Mouse (Mus musculus) lung, embryonic 14.5 days (tissue): ENCODE measurements around the gene Smg6. TPM values are rescaled to one million over a fixed set of nuclear protein-coding genes. Genes with fewer than 3 reads are reported as not detected.

Experiments
- ATAC-seq: fragments of 200-750 bp; cut with Nextera tagmentation; 2 replicates; pipeline ENCODE4 v1.8.0; 2017; ENCODE audit warnings: mild to moderate bottlenecking, moderate TSS enrichment, moderate library complexity; ENCODE audit not compliant: insufficient read depth
- DNase-seq: peaks from one replicate; pipeline ENCODE4 v3.0.0-alpha.2; 2015
- H3K27ac ChIP-seq: fragments of 300-500 bp; sonication (generic); 2 replicates; pipeline ENCODE4 v1.5.1; 2014; ENCODE audit warnings: low read depth, mild to moderate bottlenecking, moderate library complexity
- H3K27me3 ChIP-seq: fragments of 300-500 bp; sonication (generic); 2 replicates; pipeline ENCODE4 v1.6.1; 2014; ENCODE audit warnings: low read length, control low read depth; ENCODE audit not compliant: insufficient read depth
- H3K36me3 ChIP-seq: fragments of 300-500 bp; sonication (generic); 2 replicates; pipeline ENCODE4 v1.6.1; 2014; ENCODE audit warnings: control low read depth; ENCODE audit not compliant: insufficient read depth
- H3K4me1 ChIP-seq: fragments of 300-500 bp; sonication (generic); 2 replicates; pipeline ENCODE4 v1.6.1; 2014; ENCODE audit warnings: antibody characterized with exemption, control low read depth; ENCODE audit not compliant: insufficient read depth
- H3K4me2 ChIP-seq: fragments of 300-500 bp; sonication (generic); 2 replicates; pipeline ENCODE4 v1.6.1; 2014; ENCODE audit warnings: mild to moderate bottlenecking
- H3K4me3 ChIP-seq: fragments of 300-500 bp; sonication (generic); 2 replicates; pipeline ENCODE4 v1.5.1; 2014; ENCODE audit warnings: low read depth, low read length
- H3K9ac ChIP-seq: fragments of 300-500 bp; sonication (generic); 2 replicates; pipeline ENCODE4 v1.6.1; 2014
- H3K9me3 ChIP-seq: fragments of 300-500 bp; sonication (generic); 2 replicates; pipeline ENCODE4 v1.6.1; 2016; ENCODE audit warnings: low read depth, low read length, control low read depth
- CTCF ChIP-seq: IDR thresholded peaks from 2 replicates; pipeline ENCODE4 v1.5.1; 2016; ENCODE audit warnings: antibody characterized with exemption, low read depth
- WGBS: fragments of 180-500 bp; shearing (Covaris S2); extraction: QIAGEN DNeasy Blood & Tissue Kit; methylation state at CpG from one replicate; pipeline ENCODE4 v1.1.7; 2014; 5-methylcytosine and 5-hydroxymethylcytosine counted together
- polyA plus RNA-seq: library from polyadenylated mRNA; unstranded; fragments of >200 nt; fragmentation: Nextera tagmentation; extraction: Ambion mirVana; gene quantifications from 2 replicates; pipeline ENCODE4 v1.2.1, GENCODE M21; 2014

The Smg6 gene
- polyA plus RNA-seq, 1 experiment from 2014 or later: 16.4 TPM

- no peak overlapping the region for H3K27ac ChIP-seq
- ATAC-seq (no peak), DNase-seq (no peak)
- no peak overlapping the region for H3K4me3 ChIP-seq
- no peaks in the 10 kb centered on the region for H3K27me3 ChIP-seq
- WGBS: 71% methylated on average over 3 of the region's 3 CpGs
- H3K4me2 ChIP-seq: no peak overlapping the region
- H3K4me1 ChIP-seq: 0 out of 2 replicates have a peak, but pooled peaks cover 4% of the 10 kb centered on the region
- no peaks in the 10 kb centered on the region for H3K9me3 ChIP-seq
- H3K9ac ChIP-seq: no peak overlapping the region
- H3K36me3 ChIP-seq: no peaks in the 10 kb centered on the region; the same call in 1 of the 2 replicates
- no peak for TF ChIP-seq CTCF
These were observed 194.2 kb downstream of the Smg6 start for GRCm38 (mm10) chr11:75119841-75120240.

- TF ChIP-seq CTCF: no peak
- WGBS: 48% methylated on average over 1 of the region's 1 CpGs
- Histone ChIP-seq H3K9ac (no peak overlapping the region), H3K4me2 (no peak overlapping the region), H3K4me1 (0 out of 2 replicates have a peak, but pooled peaks cover 4% of the 10 kb centered on the region), H3K27me3 (no peaks in the 10 kb centered on the region), H3K36me3 (no peaks in the 10 kb centered on the region; the same call in 1 of the 2 replicates), H3K27ac (no peak overlapping the region), H3K9me3 (no peaks in the 10 kb centered on the region), H3K4me3 (no peak overlapping the region)
- no peak for ATAC-seq
- no peak for DNase-seq
These were observed 195.7 kb downstream of the Smg6 start for GRCm38 (mm10) chr11:75121348-75121747.

- ATAC-seq (no peak), DNase-seq (no peak)
- Histone ChIP-seq H3K4me2 (no peak overlapping the region), H3K36me3 (no peaks in the 10 kb centered on the region; the same call in 1 of the 2 replicates), H3K9me3 (no peaks in the 10 kb centered on the region), H3K27ac (no peak overlapping the region), H3K27me3 (no peaks in the 10 kb centered on the region), H3K4me1 (no peaks in the 10 kb centered on the region), H3K4me3 (no peak overlapping the region), H3K9ac (no peak overlapping the region)
- 90% methylated on average over 2 of the region's 2 CpGs for WGBS
- no peak for TF ChIP-seq CTCF
These were observed 198.8 kb downstream of the Smg6 start for GRCm38 (mm10) chr11:75124406-75124805.

GRCm38 (mm10) chr11:75126384-75126783 lies 200.8 kb downstream of the Smg6 start:
- Histone ChIP-seq H3K9me3 (no peaks in the 10 kb centered on the region), H3K4me1 (no peaks in the 10 kb centered on the region), H3K4me2 (no peak overlapping the region), H3K36me3 (no peaks in the 10 kb centered on the region), H3K27ac (no peak overlapping the region), H3K27me3 (no peaks in the 10 kb centered on the region), H3K4me3 (no peak overlapping the region), H3K9ac (no peak overlapping the region)
- no peak for ATAC-seq
- no peak for DNase-seq
- WGBS: 93% methylated on average over 3 of the region's 3 CpGs
- TF ChIP-seq CTCF: no peak

- WGBS: 92% methylated on average over 6 of the region's 6 CpGs
- DNase-seq: no peak
- H3K9ac ChIP-seq: no peak overlapping the region
- H3K4me1 ChIP-seq: peaks cover 11% of the 10 kb centered on the region; the same call in 1 of the 2 replicates
- H3K27me3 ChIP-seq: no peaks in the 10 kb centered on the region
- H3K4me3 ChIP-seq: no peak overlapping the region
- H3K36me3 ChIP-seq: no peaks in the 10 kb centered on the region
- no peaks in the 10 kb centered on the region for H3K9me3 ChIP-seq
- no peak for TF ChIP-seq CTCF
- no peak for ATAC-seq
- H3K4me2 ChIP-seq: no peak overlapping the region
- no peak overlapping the region for H3K27ac ChIP-seq
These were observed 203.9 kb downstream of the Smg6 start for GRCm38 (mm10) chr11:75129481-75129880.

- Histone ChIP-seq H3K27ac (no peak overlapping the region), H3K36me3 (no peaks in the 10 kb centered on the region), H3K4me2 (no peak overlapping the region), H3K9me3 (no peaks in the 10 kb centered on the region), H3K4me1 (peaks cover 11% of the 10 kb centered on the region; the same call in 1 of the 2 replicates), H3K4me3 (no peak overlapping the region), H3K27me3 (no peaks in the 10 kb centered on the region), H3K9ac (no peak overlapping the region)
- WGBS: 81% methylated on average over 4 of the region's 4 CpGs
- TF ChIP-seq CTCF: no peak
- DNase-seq (no peak), ATAC-seq (no peak)
These were observed 205.7 kb downstream of the Smg6 start for GRCm38 (mm10) chr11:75131300-75131699.

GRCm38 (mm10) chr11:75132278-75132677 lies 206.7 kb downstream of the Smg6 start:
- H3K4me3 ChIP-seq: no peak overlapping the region
- peak; percentile 32 for TF ChIP-seq CTCF
- ATAC-seq: no peak
- H3K9ac ChIP-seq: no peak overlapping the region
- H3K36me3 ChIP-seq: no peaks in the 10 kb centered on the region
- peaks cover 11% of the 10 kb centered on the region; the same call in 1 of the 2 replicates for H3K4me1 ChIP-seq
- no peak overlapping the region for H3K4me2 ChIP-seq
- WGBS: 87% methylated on average over 5 of the region's 5 CpGs
- no peak for DNase-seq
- no peak overlapping the region for H3K27ac ChIP-seq
- H3K9me3 ChIP-seq: no peaks in the 10 kb centered on the region
- H3K27me3 ChIP-seq: no peaks in the 10 kb centered on the region
